ENCODE assay signal across 17 mouse cellular contexts in the genomic region with DNA sequence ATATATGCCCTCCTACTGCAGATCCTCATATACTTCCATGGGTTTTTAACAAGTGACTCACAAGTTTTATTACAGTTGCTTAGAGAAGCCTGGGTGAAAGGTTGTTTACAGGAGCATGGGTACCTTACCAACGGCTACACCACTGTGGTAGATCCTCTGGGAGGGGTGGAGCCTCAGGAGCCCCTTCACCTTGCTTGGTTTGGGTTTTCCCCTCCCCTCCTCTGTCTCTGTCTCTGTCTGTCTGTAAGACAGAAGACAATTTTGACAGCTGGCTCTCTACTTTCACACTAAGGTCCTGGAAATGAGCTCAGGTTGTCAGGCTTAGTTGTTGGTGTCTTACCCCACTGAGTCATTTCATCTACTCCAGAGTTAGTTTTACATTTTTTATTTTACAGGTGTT.
DNase-seq lines count a peak whose midpoint lies in the region; ATAC-seq lines count a peak whose summit lies in the region.
"Had no signal": no experiment of that assay in that cellular context is flagged by ENCODE, and none has a peak within 500 bp of the region (broad histone marks: within the 10 kb centered on the region; RNA-seq: fewer than 3 reads in every experiment).

No protein-coding gene starts in this region.

- DNase-seq in heart, adult 11 months = peak; percentile 64
- no peak for DNase-seq in heart, adult 18-20 months
- DNase-seq in induced T-regulatory cell, adult 2 months (ENCODE audit: low read depth) = peak; percentile 70
- DNase-seq in kidney, postnatal 4 days = no peak
- no peak for DNase-seq in kidney, adult 18-20 months
- no peak for DNase-seq in frontal cortex, postnatal 10 days (ENCODE audit: low spot score in 2 of 2)
- DNase-seq: adrenal gland, postnatal 14 days; B cell, adult 2 months; cerebellum, adult 11-12 months; cerebellum, adult 9-11 months; cerebellum, postnatal 36 days; gastrocnemius, postnatal 14 days; heart, postnatal 10 days; heart, postnatal 4 days had no signal

- ATAC-seq in CD4-positive, CD25-positive, alpha-beta regulatory T cell, adult 4 months = peak; percentile 30
- ATAC-seq: forebrain, embryonic 16.5 days; hindbrain, embryonic 16.5 days had no signal

Comparison
In these comparisons a context has a peak if more than half of its experiments do, and no peak if none do; other contexts are left out.
1. DNase-seq: peak in heart, adult 11 months (single experiment) and induced T-regulatory cell, adult 2 months (single experiment); none in heart, adult 18-20 months (0 of 2), kidney, postnatal 4 days (0 of 2), kidney, adult 18-20 months (single experiment) and frontal cortex, postnatal 10 days (0 of 2).